Mouse (Mus musculus): ENCODE measurements around the gene Pde1c.

DNA sequence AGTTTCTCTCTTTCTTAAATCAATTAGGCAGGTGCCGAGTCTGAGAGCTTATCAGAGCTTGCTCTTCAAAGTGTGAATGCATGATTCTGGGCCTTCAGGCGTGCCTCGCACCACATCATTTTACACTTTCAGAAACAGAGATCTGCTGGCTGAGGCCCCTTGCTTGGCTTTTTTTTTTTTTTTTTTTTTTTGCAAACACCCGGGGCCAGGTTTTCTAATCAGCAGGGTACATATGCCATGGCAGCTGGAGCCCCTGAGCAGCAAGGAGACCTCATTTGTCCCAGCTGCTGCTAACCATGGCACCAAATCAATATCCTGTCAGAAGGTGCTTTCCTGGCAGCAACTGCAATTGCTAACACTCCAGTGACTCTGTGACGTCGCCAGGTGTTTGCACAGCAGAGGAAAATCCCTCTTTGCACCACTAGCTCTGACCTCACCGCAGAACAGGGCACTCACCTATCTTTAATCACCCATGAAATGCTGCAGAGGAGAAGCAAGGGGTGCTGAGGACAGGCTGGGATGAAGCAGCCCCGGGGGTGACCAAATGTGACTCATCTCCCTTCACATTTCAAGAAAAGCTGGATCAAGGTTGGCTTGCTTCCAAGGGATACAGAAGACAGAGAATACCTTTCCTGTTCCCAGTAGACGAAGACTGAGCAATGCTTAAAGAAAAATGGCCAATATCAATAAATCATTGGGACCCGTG is 195.7 kb downstream of the Pde1c start:
- no peak for TF ChIP-seq POLR2A (IDR thresholded peaks at IDR 0.05; ENCODE audit: extremely low read depth, insufficient read depth, low read length)
- TF ChIP-seq CTCF (IDR thresholded peaks at IDR 0.05; ENCODE audit: low read depth, low read length): no peak
